Mouse (Mus musculus) liver, embryonic 13.5 days (tissue): ENCODE measurements around the gene Trpm3. TPM values are rescaled to one million over a fixed set of nuclear protein-coding genes. Genes with fewer than 3 reads are reported as not detected.

ENCODE experiments used
- ATAC-seq: fragments of 200-750 bp; cut with Nextera tagmentation; 2 replicates; pipeline ENCODE4 v1.8.0; 2017; ENCODE audit warnings: low read depth, mild to moderate bottlenecking, moderate number of reproducible peaks, moderate library complexity
- DNase-seq: peaks from one replicate; pipeline ENCODE4 v3.0.0; 2022
- H3K27ac ChIP-seq: fragments of 300-500 bp; sonication (generic); 2 replicates; pipeline ENCODE4 v1.5.1; 2015; ENCODE audit warnings: moderate library complexity, mild to moderate bottlenecking, inconsistent platforms
- H3K27me3 ChIP-seq: fragments of 300-500 bp; sonication (generic); 2 replicates; pipeline ENCODE4 v1.6.1; 2015; ENCODE audit warnings: mild to moderate bottlenecking, inconsistent platforms
- H3K36me3 ChIP-seq: fragments of 300-500 bp; sonication (generic); 2 replicates; pipeline ENCODE4 v1.6.1; 2015; ENCODE audit warnings: mild to moderate bottlenecking, inconsistent platforms
- H3K4me1 ChIP-seq: fragments of 300-500 bp; sonication (generic); replicated peaks from 2 replicates; pipeline ENCODE4 v1.6.1; 2015; ENCODE audit warnings: inconsistent platforms
- H3K4me2 ChIP-seq: fragments of 300-500 bp; sonication (generic); 2 replicates; pipeline ENCODE4 v1.6.1; 2015; ENCODE audit warnings: inconsistent platforms, mild to moderate bottlenecking, moderate library complexity
- H3K4me3 ChIP-seq: fragments of 300-500 bp; sonication (generic); replicated peaks from 2 replicates; pipeline ENCODE4 v1.5.1; 2015; ENCODE audit warnings: mild to moderate bottlenecking, inconsistent platforms
- H3K9ac ChIP-seq: fragments of 300-500 bp; sonication (generic); 2 replicates; pipeline ENCODE4 v1.6.1; 2015; ENCODE audit warnings: mild to moderate bottlenecking, inconsistent platforms
- H3K9me3 ChIP-seq: fragments of 300-500 bp; sonication (generic); replicated peaks from 2 replicates; pipeline ENCODE4 v1.6.1; 2016; ENCODE audit warnings: inconsistent platforms
- WGBS: fragments of 180-500 bp; shearing (Covaris S2); methylation state at CpG from one replicate; pipeline ENCODE4 v1.1.7; 2015; ENCODE audit not compliant: insufficient replicate concordance; 5-methylcytosine and 5-hydroxymethylcytosine counted together
- polyA plus RNA-seq: library from polyadenylated mRNA; unstranded; fragments of >200 nt; fragmentation: Nextera tagmentation; extraction: Ambion mirVana; gene quantifications from 2 replicates; pipeline ENCODE4 v1.2.1, GENCODE M21; 2015

The Trpm3 gene
- polyA plus RNA-seq, 1 experiment from 2014 or later, result 0.08 TPM

- no peak for ATAC-seq
- Histone ChIP-seq H3K27me3 (no peaks in the 10 kb centered on the region), H3K9me3 (no peaks in the 10 kb centered on the region), H3K9ac (no peak overlapping the region), H3K4me2 (no peak overlapping the region), H3K36me3 (no peaks in the 10 kb centered on the region), H3K4me3 (no peak overlapping the region), H3K4me1 (no peaks in the 10 kb centered on the region), H3K27ac (no peak overlapping the region)
- DNase-seq, result no peak
- 75% methylated on average over 3 of the region's 3 CpGs for WGBS
These were observed 636.4 kb downstream of the Trpm3 start for GRCm38 (mm10) chr19:22775191-22775695.

GRCm38 (mm10) chr19:22780192-22780843, 641.5 kb downstream of the Trpm3 start:
- Histone ChIP-seq H3K4me1 (no peaks in the 10 kb centered on the region), H3K9ac (no peak overlapping the region), H3K9me3 (no peaks in the 10 kb centered on the region), H3K4me3 (no peak overlapping the region), H3K4me2 (no peak overlapping the region), H3K27ac (no peak overlapping the region), H3K36me3 (no peaks in the 10 kb centered on the region), H3K27me3 (no peaks in the 10 kb centered on the region)
- ATAC-seq, result no peak
- no peak for DNase-seq
- WGBS, result 69% methylated on average over 7 of the region's 7 CpGs

- Histone ChIP-seq H3K4me3 (no peak overlapping the region), H3K27me3 (no peaks in the 10 kb centered on the region), H3K4me1 (no peaks in the 10 kb centered on the region), H3K9me3 (no peaks in the 10 kb centered on the region), H3K27ac (no peak overlapping the region), H3K9ac (no peak overlapping the region), H3K36me3 (no peaks in the 10 kb centered on the region), H3K4me2 (no peak overlapping the region)
- no peak for ATAC-seq
- no peak for DNase-seq
These were observed 642.7 kb downstream of the Trpm3 start for GRCm38 (mm10) chr19:22781579-22781978.

GRCm38 (mm10) chr19:22783745-22784144, 644.9 kb downstream of the Trpm3 start:
- 40% methylated on average over 2 of the region's 2 CpGs for WGBS
- no peaks in the 10 kb centered on the region for H3K4me1 ChIP-seq
- H3K36me3 ChIP-seq, result no peaks in the 10 kb centered on the region

GRCm38 (mm10) chr19:22789753-22790152, 650.9 kb downstream of the Trpm3 start:
- Histone ChIP-seq H3K9me3 (no peaks in the 10 kb centered on the region), H3K27ac (no peak overlapping the region), H3K9ac (no peak overlapping the region), H3K4me3 (no peak overlapping the region), H3K4me2 (no peak overlapping the region), H3K27me3 (no peaks in the 10 kb centered on the region), H3K4me1 (no peaks in the 10 kb centered on the region), H3K36me3 (no peaks in the 10 kb centered on the region)
- WGBS, result 62% methylated on average over 3 of the region's 3 CpGs
- ATAC-seq (no peak), DNase-seq (no peak)

More at GRCm38 (mm10) chr19:22783745-22784144, 644.9 kb downstream of the Trpm3 start:
- Histone ChIP-seq H3K4me3 (no peak overlapping the region), H3K9ac (no peak overlapping the region), H3K4me2 (no peak overlapping the region), H3K27me3 (no peaks in the 10 kb centered on the region), H3K9me3 (no peaks in the 10 kb centered on the region), H3K27ac (no peak overlapping the region)
- DNase-seq (no peak), ATAC-seq (no peak)

- Histone ChIP-seq H3K4me3 (no peak overlapping the region), H3K4me1 (no peaks in the 10 kb centered on the region), H3K27me3 (no peaks in the 10 kb centered on the region), H3K36me3 (no peaks in the 10 kb centered on the region), H3K4me2 (no peak overlapping the region), H3K9me3 (no peaks in the 10 kb centered on the region), H3K27ac (no peak overlapping the region), H3K9ac (no peak overlapping the region)
- no peak for ATAC-seq
- DNase-seq, result no peak
- 43% methylated on average over 2 of the region's 2 CpGs for WGBS
These were observed 658.1 kb downstream of the Trpm3 start for GRCm38 (mm10) chr19:22796996-22797395.

- no peak overlapping the region for H3K4me2 ChIP-seq
- no peak overlapping the region for H3K4me3 ChIP-seq
- no peak overlapping the region for H3K9ac ChIP-seq
- H3K27me3 ChIP-seq, result no peaks in the 10 kb centered on the region
- no peaks in the 10 kb centered on the region for H3K36me3 ChIP-seq
- H3K27ac ChIP-seq, result no peak overlapping the region
- 18% methylated on average over 5 of the region's 5 CpGs for WGBS
- ATAC-seq, result no peak
- no peaks in the 10 kb centered on the region for H3K9me3 ChIP-seq
- no peaks in the 10 kb centered on the region for H3K4me1 ChIP-seq
- DNase-seq, result no peak
These were observed 661.6 kb downstream of the Trpm3 start for GRCm38 (mm10) chr19:22800471-22800870.

- H3K4me2 ChIP-seq, result no peak overlapping the region
These were observed 664.5 kb downstream of the Trpm3 start for GRCm38 (mm10) chr19:22803396-22803795.

GRCm38 (mm10) chr19:22804311-22804710, 665.5 kb downstream of the Trpm3 start:
- H3K9me3 ChIP-seq, result no peaks in the 10 kb centered on the region
- H3K36me3 ChIP-seq, result no peaks in the 10 kb centered on the region
- no peak overlapping the region for H3K4me3 ChIP-seq
- no peak overlapping the region for H3K9ac ChIP-seq
- WGBS, result 56% methylated on average over 2 of the region's 2 CpGs
- DNase-seq (no peak), ATAC-seq (no peak)
- no peaks in the 10 kb centered on the region for H3K4me1 ChIP-seq
- no peak overlapping the region for H3K4me2 ChIP-seq
- no peak overlapping the region for H3K27ac ChIP-seq
- H3K27me3 ChIP-seq, result no peaks in the 10 kb centered on the region

More at GRCm38 (mm10) chr19:22803396-22803795, 664.5 kb downstream of the Trpm3 start:
- DNase-seq (no peak), ATAC-seq (no peak)
- Histone ChIP-seq H3K36me3 (no peaks in the 10 kb centered on the region), H3K9me3 (no peaks in the 10 kb centered on the region), H3K4me1 (no peaks in the 10 kb centered on the region), H3K27ac (no peak overlapping the region), H3K4me3 (no peak overlapping the region), H3K9ac (no peak overlapping the region), H3K27me3 (no peaks in the 10 kb centered on the region)

- Histone ChIP-seq H3K9me3 (no peaks in the 10 kb centered on the region), H3K4me1 (no peaks in the 10 kb centered on the region), H3K4me3 (no peak overlapping the region), H3K36me3 (no peaks in the 10 kb centered on the region), H3K27ac (no peak overlapping the region), H3K4me2 (no peak overlapping the region), H3K9ac (no peak overlapping the region), H3K27me3 (no peaks in the 10 kb centered on the region)
- 61% methylated on average over 3 of the region's 3 CpGs for WGBS
- no peak for DNase-seq
- ATAC-seq, result no peak
These were observed 671.4 kb downstream of the Trpm3 start for GRCm38 (mm10) chr19:22810247-22810646.

- no peak overlapping the region for H3K4me3 ChIP-seq
- no peak overlapping the region for H3K27ac ChIP-seq
- no peaks in the 10 kb centered on the region for H3K36me3 ChIP-seq
- no peaks in the 10 kb centered on the region for H3K9me3 ChIP-seq
- DNase-seq (no peak), ATAC-seq (no peak)
- no peaks in the 10 kb centered on the region for H3K4me1 ChIP-seq
- H3K27me3 ChIP-seq, result no peaks in the 10 kb centered on the region
- H3K4me2 ChIP-seq, result no peak overlapping the region
- H3K9ac ChIP-seq, result no peak overlapping the region
- WGBS, result 60% methylated on average over 8 of the region's 8 CpGs
These were observed 682.9 kb downstream of the Trpm3 start for GRCm38 (mm10) chr19:22821741-22822140.

GRCm38 (mm10) chr19:22823491-22823981, 684.7 kb downstream of the Trpm3 start:
- ATAC-seq (no peak), DNase-seq (no peak)
- Histone ChIP-seq H3K4me2 (no peak overlapping the region), H3K36me3 (no peaks in the 10 kb centered on the region), H3K4me3 (no peak overlapping the region), H3K9me3 (no peaks in the 10 kb centered on the region), H3K4me1 (no peaks in the 10 kb centered on the region), H3K27ac (no peak overlapping the region), H3K27me3 (no peaks in the 10 kb centered on the region), H3K9ac (no peak overlapping the region)
- whole genome bisulfite sequencing, result 62% methylated on average over 9 of the region's 9 CpGs
